Mouse (Mus musculus) activated CD4-positive, CD25-positive, alpha-beta regulatory T cell, adult 9 weeks (primary cell): Measurements from ENCODE around the gene Gm42906. TPM values are rescaled to one million over a fixed set of nuclear protein-coding genes. Genes with fewer than 3 reads are reported as not detected.

ENCODE experiments used
- polyA plus RNA-seq: library from polyadenylated mRNA; unstranded; fragments of 100-300 nt; shearing (Covaris generic); gene quantifications from one replicate; pipeline ENCODE4 v1.2.1, GENCODE M21; 2017

The Gm42906 gene
- not detected for polyA plus RNA-seq

GRCm38 (mm10) chr5:151428113-151428756 lies at the start of gene Gm42906:
TSS of gene Gm42906 (minus strand) at chr5:151428163.

DNA sequence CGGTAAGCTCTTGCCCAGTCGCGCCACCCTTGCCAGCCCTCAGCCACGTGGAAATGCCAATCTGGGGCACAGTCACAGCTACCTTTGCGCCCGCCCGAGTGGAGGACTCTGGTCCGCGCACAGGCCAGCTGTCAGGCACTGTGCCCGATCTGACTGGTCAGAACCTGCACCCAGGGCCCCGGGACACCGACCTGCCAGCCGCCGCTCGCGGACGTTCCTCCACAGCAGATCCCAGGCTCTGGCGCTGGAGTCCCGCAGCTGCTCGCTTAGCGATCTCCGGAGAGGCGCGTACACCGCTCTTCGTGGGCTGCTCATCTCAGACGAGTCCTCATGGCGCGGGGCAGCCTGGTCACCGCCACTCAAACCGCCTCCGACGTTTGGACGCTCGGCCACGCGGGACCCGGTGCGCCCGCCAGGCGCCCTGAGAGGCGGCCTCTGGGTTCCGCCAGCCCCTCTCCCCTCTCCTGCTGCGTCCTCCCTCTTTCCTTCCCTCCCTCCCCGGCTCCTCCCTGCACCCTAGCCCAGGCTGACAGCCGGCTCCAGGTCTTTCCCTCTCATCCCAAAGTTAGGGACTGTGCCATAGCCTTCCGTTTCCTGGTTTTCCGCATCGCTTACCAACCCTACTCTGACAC lies 194.4 kb downstream of the Gm42906 start, which contains the start of gene Stard13:
TSS of gene Stard13 (minus strand) at position 437 of the 632 bp plus-strand sequence.

Other genes starting within 250 kb of the Gm42906 start
- 0.07 TPM for gene Stard13, start 194.3 kb downstream of the Gm42906 start, polyA plus RNA-seq
- gene Vmn2r18, start 177.9 kb upstream of the Gm42906 start, polyA plus RNA-seq, result not detected
- 37.0 TPM for gene Rfc3, start 223.1 kb upstream of the Gm42906 start, polyA plus RNA-seq